28 mouse cellular contexts compared by ENCODE assay signal in the genomic region with DNA sequence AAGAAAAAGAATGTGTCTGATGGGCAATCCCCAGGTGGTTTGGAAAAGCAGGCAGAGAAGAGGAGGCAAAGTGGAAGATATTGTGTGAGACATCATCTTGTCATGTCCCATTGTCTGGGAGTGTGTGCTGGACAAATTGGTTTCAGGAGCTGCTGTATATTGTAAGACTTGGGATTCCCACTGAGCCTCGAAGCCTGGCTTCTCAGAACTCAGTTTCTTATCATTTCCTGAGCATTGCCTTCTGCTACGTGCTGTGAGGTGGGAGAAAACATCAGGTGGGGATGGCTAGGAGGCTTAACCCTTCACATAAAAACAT.
DNase-seq lines count a peak whose midpoint lies in the region; ATAC-seq and TF ChIP-seq lines count a peak whose summit lies in the region.
"Had no signal": no experiment of that assay in that cellular context is flagged by ENCODE, and none has a peak within 500 bp of the region (broad histone marks: within the 10 kb centered on the region; RNA-seq: fewer than 3 reads in every experiment).

No protein-coding gene starts in this region.

- H3K4me3 ChIP-seq in hindbrain, embryonic 12.5 days, result no peak overlapping the region
- H3K4me3 ChIP-seq in hindbrain, postnatal 0 days (ENCODE audit: low read length), result no peak overlapping the region
- H3K4me3 ChIP-seq in heart, adult 2 months, result no peak overlapping the region
- H3K4me3 ChIP-seq: embryonic facial prominence, embryonic 10.5 days; embryonic facial prominence, embryonic 15.5 days; heart, embryonic 13.5 days; limb, embryonic 10.5 days; limb, embryonic 15.5 days; liver, embryonic 13.5 days had no signal

- no peaks in the 10 kb centered on the region for H3K79me2 ChIP-seq in heart, adult 2 months (replicated peaks; ENCODE audit: control insufficient read depth, insufficient read depth, low read length)

- no peak for TF ChIP-seq EP300 in heart, adult 2 months (IDR thresholded peaks at IDR 0.05; ENCODE audit: insufficient read depth, low read depth, low read length)

- H3K9me3 ChIP-seq in hindbrain, embryonic 12.5 days (replicated peaks), result no peaks in the 10 kb centered on the region
- H3K9me3 ChIP-seq in hindbrain, postnatal 0 days (ENCODE audit: low read length), result no peaks in the 10 kb centered on the region
- H3K9me3 ChIP-seq: embryonic facial prominence, embryonic 10.5 days; embryonic facial prominence, embryonic 15.5 days; heart, embryonic 13.5 days; limb, embryonic 10.5 days; limb, embryonic 15.5 days; liver, embryonic 13.5 days had no signal

- intact Hi-C loops in heart, postnatal 25 days (cut with DNase I), result loop anchor here (10.0 kb wide), 1 partner anchor 1051 kb away; no protein-coding TSS in a partner anchor
- intact Hi-C loops in heart, adult 2 months (cut with DNase I), result loop anchor here (10.0 kb wide), 1 partner anchor 471 kb away; no protein-coding TSS in a partner anchor

- TF ChIP-seq CTCF in hindbrain, postnatal 0 days (IDR thresholded peaks at IDR 0.05; ENCODE audit: low read depth), result no peak
- TF ChIP-seq CTCF in heart, adult 2 months (IDR thresholded peaks at IDR 0.05), result no peak

- H3K4me1 ChIP-seq in hindbrain, embryonic 12.5 days, result peaks cover 12% of the 10 kb centered on the region
- no peaks in the 10 kb centered on the region; the same call in 1 of the 2 replicates for H3K4me1 ChIP-seq in hindbrain, postnatal 0 days (ENCODE audit: insufficient read depth, low read length)
- no peaks in the 10 kb centered on the region for H3K4me1 ChIP-seq in heart, adult 2 months (ENCODE audit: control insufficient read depth, insufficient read depth, low read length)
- H3K4me1 ChIP-seq: embryonic facial prominence, embryonic 15.5 days; heart, embryonic 13.5 days; limb, embryonic 10.5 days; limb, embryonic 15.5 days; liver, embryonic 13.5 days had no signal

- DNase-seq in heart, adult 11 months, result peak; percentile 39
- no peak for DNase-seq in heart, postnatal 25 days (ENCODE audit: low spot score)
- peak; percentile 45 for DNase-seq in retina, embryonic 14.5 days (ENCODE audit: low spot score)
- DNase-seq in retina, postnatal 1 day, result no peak
- DNase-seq in hindbrain, postnatal 0 days (ENCODE audit: low spot score), result no peak
- no peak for DNase-seq in right cerebral cortex, postnatal 25 days
- no peak for DNase-seq in heart, adult 2 months
- DNase-seq: adrenal gland, adult 2 months; cerebellum, adult 8-10 months; cerebellum, postnatal 25 days; gastrocnemius, postnatal 36 days; heart, postnatal 10 days; kidney, adult 8-10 months; liver, embryonic 13.5 days; lung, adult 2 months; lung, postnatal 10 days; thymus, postnatal 4 days had no signal

- peak overlapping the region; percentile 74 for H3K27ac ChIP-seq in hindbrain, embryonic 12.5 days
- H3K27ac ChIP-seq in hindbrain, postnatal 0 days, result no peak overlapping the region
- no peak overlapping the region for H3K27ac ChIP-seq in heart, adult 2 months
- H3K27ac ChIP-seq: embryonic facial prominence, embryonic 10.5 days; embryonic facial prominence, embryonic 15.5 days; heart, embryonic 13.5 days; kidney, postnatal 0 days; limb, embryonic 10.5 days; limb, embryonic 15.5 days; liver, embryonic 13.5 days; macrophage had no signal

- peak; percentile 57 for ATAC-seq in hindbrain, embryonic 12.5 days (ENCODE audit: low FRiP score)
- ATAC-seq in hindbrain, postnatal 0 days, result 0 out of 2 replicates have a peak, but pooled peaks have one; percentile 21
- ATAC-seq: activated CD4-positive, CD25-positive, alpha-beta regulatory T cell, adult 4 months; CD4-positive, CD25-positive, alpha-beta regulatory T cell, adult 4 months; intestine, embryonic 16.5 days had no signal

- TF ChIP-seq POLR2A in heart, adult 2 months (IDR thresholded peaks at IDR 0.05; ENCODE audit: insufficient read depth, low read depth, low read length), result no peak

- no peaks in the 10 kb centered on the region for H3K27me3 ChIP-seq in hindbrain, embryonic 12.5 days
- no peaks in the 10 kb centered on the region for H3K27me3 ChIP-seq in hindbrain, postnatal 0 days (ENCODE audit: insufficient read depth, low read length)
- no peaks in the 10 kb centered on the region for H3K27me3 ChIP-seq in heart, adult 2 months (ENCODE audit: control insufficient read depth, insufficient read depth, low read length)
- H3K27me3 ChIP-seq: embryonic facial prominence, embryonic 15.5 days; heart, embryonic 13.5 days; limb, embryonic 15.5 days; liver, embryonic 13.5 days had no signal

- peak overlapping the region; percentile 32 for H3K4me2 ChIP-seq in hindbrain, embryonic 12.5 days (replicated peaks)
- no peak overlapping the region for H3K4me2 ChIP-seq in hindbrain, postnatal 0 days (ENCODE audit: low read depth, low read length)
- H3K4me2 ChIP-seq: embryonic facial prominence, embryonic 15.5 days; heart, embryonic 13.5 days; limb, embryonic 15.5 days; liver, embryonic 13.5 days had no signal

- WGBS in hindbrain, embryonic 12.5 days, result 16% methylated on average over 2 of the region's 2 CpGs
- WGBS in hindbrain, postnatal 0 days, result 36% methylated on average over 2 of the region's 2 CpGs
- 11% methylated on average over 2 of the region's 2 CpGs for WGBS in heart, adult 2 months

- H3K9ac ChIP-seq in hindbrain, embryonic 12.5 days, result no peak overlapping the region
- no peak overlapping the region for H3K9ac ChIP-seq in hindbrain, postnatal 0 days (replicated peaks; ENCODE audit: low read length)
- H3K9ac ChIP-seq in heart, adult 2 months (ENCODE audit: low read depth, low read length), result no peak overlapping the region
- H3K9ac ChIP-seq: embryonic facial prominence, embryonic 15.5 days; heart, embryonic 13.5 days; limb, embryonic 15.5 days; liver, embryonic 13.5 days had no signal

- no peaks in the 10 kb centered on the region for H3K36me3 ChIP-seq in hindbrain, embryonic 12.5 days
- no peaks in the 10 kb centered on the region for H3K36me3 ChIP-seq in hindbrain, postnatal 0 days (ENCODE audit: insufficient read depth, low read length)
- no peaks in the 10 kb centered on the region for H3K36me3 ChIP-seq in heart, adult 2 months (ENCODE audit: control insufficient read depth, insufficient read depth, low read length)
- H3K36me3 ChIP-seq: embryonic facial prominence, embryonic 10.5 days; embryonic facial prominence, embryonic 15.5 days; heart, embryonic 13.5 days; limb, embryonic 10.5 days; limb, embryonic 15.5 days; liver, embryonic 13.5 days had no signal

Comparison
In these comparisons a context has a peak if more than half of its experiments do, and no peak if none do; other contexts are left out.
1. DNase-seq: peak in heart, adult 11 months (single experiment) and retina, embryonic 14.5 days (single experiment); none in heart, postnatal 25 days (single experiment), retina, postnatal 1 day (single experiment), hindbrain, postnatal 0 days (single experiment), right cerebral cortex, postnatal 25 days (single experiment) and heart, adult 2 months (0 of 2).